Mouse (Mus musculus) heart, postnatal 0 days (tissue): ENCODE data around the gene Wnt10b.

Experiments used
- CTCF ChIP-seq: IDR thresholded peaks from 2 replicates; pipeline ENCODE4 v1.5.1; 2016; ENCODE audit warnings: antibody characterized with exemption, control low read depth, low read depth
- EP300 ChIP-seq: IDR thresholded peaks from 2 replicates; pipeline ENCODE4 v1.6.1; 2016; ENCODE audit warnings: antibody characterized with exemption, low read depth

GRCm38 (mm10) chr15:98806809-98807770 lies 29.1 kb upstream of the Wnt10b start:
- TF ChIP-seq CTCF: no peak
- no peak for TF ChIP-seq EP300
